Mouse (Mus musculus) ovary, postnatal 36 days (tissue): ENCODE results near the gene Atp5k.

Source experiments
- DNase-seq: peaks from one replicate; pipeline ENCODE4 v3.0.0; 2022; ENCODE audit warnings: low spot score, mixed read lengths

Atp5k gene

GRCm38 (mm10) chr5:108427186-108427585 is 7.1 kb downstream of the Atp5k start:
- DNase-seq, result no peak

- no peak for DNase-seq
Observed at GRCm38 (mm10) chr5:108423427-108423826, 10.8 kb downstream of the Atp5k start.

- DNase-seq, result no peak
Observed at GRCm38 (mm10) chr5:108422741-108423140, 11.5 kb downstream of the Atp5k start.

GRCm38 (mm10) chr5:108414711-108415110 is 19.5 kb downstream of the Atp5k start:
- no peak for DNase-seq

- no peak for DNase-seq
Observed at GRCm38 (mm10) chr5:108406977-108407376, 27.3 kb downstream of the Atp5k start.

- DNase-seq, result no peak
Observed at GRCm38 (mm10) chr5:108405460-108405859, 28.8 kb downstream of the Atp5k start.

GRCm38 (mm10) chr5:108403453-108403852 is 30.8 kb downstream of the Atp5k start:
- DNase-seq, result no peak

GRCm38 (mm10) chr5:108389744-108390143 is 44.5 kb downstream of the Atp5k start:
- no peak for DNase-seq

- no peak for DNase-seq
Observed at GRCm38 (mm10) chr5:108388201-108388600, 46.0 kb downstream of the Atp5k start, which contains the start of gene Pde6b. Gene Pde6b (plus strand): TSS chr5:108388391.

GRCm38 (mm10) chr5:108386449-108386848 is 47.8 kb downstream of the Atp5k start:
- DNase-seq, result no peak

- no peak for DNase-seq
Observed at GRCm38 (mm10) chr5:108385632-108386031, 48.6 kb downstream of the Atp5k start.
